Comparison of ENCODE assay signal across 12 mouse cellular contexts in genomic region chr2:165860447-165860846, GRCm38 (mm10). TPM values are rescaled to one million over a fixed set of nuclear protein-coding genes. Genes with fewer than 3 reads are reported as not detected.
DNase-seq lines count a peak whose midpoint lies in the region; ATAC-seq lines count a peak whose summit lies in the region.
"Had no signal": no experiment of that assay in that cellular context is flagged by ENCODE, and none has a peak within 500 bp of the region (broad histone marks: within the 10 kb centered on the region; RNA-seq: fewer than 3 reads in every experiment).

No protein-coding gene starts in this region.

- intact Hi-C loops in heart, postnatal 36 days (cut with DNase I) = no loop called here

- H3K9me3 ChIP-seq in heart, embryonic 13.5 days = no peaks in the 10 kb centered on the region
- H3K9me3 ChIP-seq in lung, embryonic 15.5 days = no peaks in the 10 kb centered on the region
- no peaks in the 10 kb centered on the region for H3K9me3 ChIP-seq in neural tube, embryonic 15.5 days (replicated peaks)
- H3K9me3 ChIP-seq: G1E had no signal

- H3K4me1 ChIP-seq in heart, embryonic 13.5 days = peaks cover 79% of the 10 kb centered on the region
- H3K4me1 ChIP-seq in lung, embryonic 15.5 days = peaks cover 76% of the 10 kb centered on the region
- H3K4me1 ChIP-seq in brown adipose tissue, adult 24 weeks (ENCODE audit: control insufficient read depth, insufficient read depth, insufficient read length, low read length) = peaks cover 46% of the 10 kb centered on the region
- peaks cover 77% of the 10 kb centered on the region for H3K4me1 ChIP-seq in neural tube, embryonic 15.5 days

- WGBS in heart, embryonic 13.5 days = 92% methylated on average over 6 of the region's 6 CpGs
- WGBS in lung, embryonic 15.5 days = 92% methylated on average over 6 of the region's 6 CpGs
- WGBS in neural tube, embryonic 15.5 days = 98% methylated on average over 6 of the region's 6 CpGs

- no peak for DNase-seq in heart, postnatal 36 days
- DNase-seq in lung, postnatal 25 days (ENCODE audit: low spot score) = no peak
- DNase-seq in spleen, postnatal 10 days (ENCODE audit: low spot score in 2 of 2) = no peak
- DNase-seq: lung, adult 2 months; right cerebral cortex, postnatal 25 days; thymus, adult 18-20 months had no signal

- H3K27ac ChIP-seq in heart, embryonic 13.5 days (replicated peaks) = peak overlapping the region; percentile 96
- H3K27ac ChIP-seq in lung, embryonic 15.5 days = peak overlapping the region; percentile 97
- H3K27ac ChIP-seq in brown adipose tissue, adult 24 weeks (replicated peaks; ENCODE audit: low read depth, low read length) = peak overlapping the region; percentile 69
- H3K27ac ChIP-seq in neural tube, embryonic 15.5 days (replicated peaks) = peak overlapping the region; percentile 84

- no peak for ATAC-seq in heart, embryonic 13.5 days (ENCODE audit: extremely low read depth, insufficient number of reproducible peaks, low FRiP score, low TSS enrichment)
- no peak for ATAC-seq in lung, embryonic 15.5 days (ENCODE audit: borderline replicate concordance, extremely low read depth, low FRiP score, low TSS enrichment)
- no peak for ATAC-seq in neural tube, embryonic 15.5 days (ENCODE audit: low FRiP score)

- no peaks in the 10 kb centered on the region for H3K27me3 ChIP-seq in heart, embryonic 13.5 days (replicated peaks)
- no peaks in the 10 kb centered on the region for H3K27me3 ChIP-seq in lung, embryonic 15.5 days
- H3K27me3 ChIP-seq in neural tube, embryonic 15.5 days (replicated peaks) = no peaks in the 10 kb centered on the region

- H3K36me3 ChIP-seq in heart, embryonic 13.5 days = peaks cover 39% of the 10 kb centered on the region
- H3K36me3 ChIP-seq in lung, embryonic 15.5 days = no peaks in the 10 kb centered on the region
- no peaks in the 10 kb centered on the region for H3K36me3 ChIP-seq in neural tube, embryonic 15.5 days

- no peak overlapping the region for H3K9ac ChIP-seq in heart, embryonic 13.5 days
- no peak overlapping the region for H3K9ac ChIP-seq in lung, embryonic 15.5 days
- no peak overlapping the region for H3K9ac ChIP-seq in neural tube, embryonic 15.5 days (replicated peaks)

- no peak overlapping the region for H3K4me2 ChIP-seq in heart, embryonic 13.5 days
- no peak overlapping the region for H3K4me2 ChIP-seq in lung, embryonic 15.5 days
- H3K4me2 ChIP-seq in neural tube, embryonic 15.5 days = no peak overlapping the region

- H3K4me3 ChIP-seq in heart, embryonic 13.5 days = no peak overlapping the region
- H3K4me3 ChIP-seq in lung, embryonic 15.5 days = no peak overlapping the region
- no peak overlapping the region for H3K4me3 ChIP-seq in brown adipose tissue, adult 24 weeks (ENCODE audit: insufficient read depth, low read depth, low read length)
- no peak overlapping the region for H3K4me3 ChIP-seq in neural tube, embryonic 15.5 days (replicated peaks)
- H3K4me3 ChIP-seq: myocyte had no signal

RNA-seq across cellular contexts. Expression of gene Zmynd8, which starts 38.4 kb away (rescaled TPM):
- 41.5 and 42.4 TPM in 2 replicates for polyA plus RNA-seq in heart, embryonic 13.5 days (2015; fragmentation: Nextera tagmentation; extraction: Ambion mirVana)
- 10 to 100 TPM; 46.5 to 48.0 TPM for total RNA-seq in heart, postnatal 36 days (2021)
- 44.7 and 46.0 TPM in 2 replicates for polyA plus RNA-seq in lung, embryonic 15.5 days (2015; fragmentation: Nextera tagmentation; extraction: Ambion mirVana)
- 6.7 and 17.9 TPM in 2 replicates for polyA plus RNA-seq in brown adipose tissue, adult 24 weeks (2012; ENCODE audit: insufficient read depth, insufficient read length, missing spikeins)
- polyA plus RNA-seq in neural tube, embryonic 15.5 days (2015; fragmentation: Nextera tagmentation; extraction: Ambion mirVana) = 79.3 and 79.5 TPM in 2 replicates
